Mouse (Mus musculus) bone marrow macrophage, adult 2 months (primary cell): ENCODE measurements at regions not wholly inside any gene's neighbourhood (a gene's known extent, or its start where the extent isn't known, plus 50 kb on each side); places are given as distances from the start of the nearest gene placed in this dataset.
"Not testable (repeated sequence)": the region's sequence is repeated elsewhere in the genome, so short reads cannot be mapped to it uniquely, and the experiment has no call there.

Experiments used
- H3K27ac ChIP-seq: 2 replicates; pipeline ENCODE4 v1.5.1; 2012; ENCODE audit warnings: low read depth, low read length; ENCODE audit not compliant: insufficient read depth
- H3K4me1 ChIP-seq: 2 replicates; pipeline ENCODE4 v1.6.1; 2012; ENCODE audit warnings: low read length; ENCODE audit not compliant: control insufficient read depth, insufficient read depth
- H3K4me3 ChIP-seq: 2 replicates; pipeline ENCODE4 v1.5.1; 2012; ENCODE audit warnings: mild to moderate bottlenecking, low read length, moderate library complexity; ENCODE audit not compliant: insufficient read depth
- CTCF ChIP-seq: IDR thresholded peaks from 2 replicates; pipeline ENCODE4 v1.5.1; 2012; ENCODE audit warnings: low read depth, mild to moderate bottlenecking, low read length, moderate library complexity
- POLR2A ChIP-seq: IDR thresholded peaks from 2 replicates; pipeline ENCODE4 v1.6.1; 2012; ENCODE audit warnings: mild to moderate bottlenecking, low read depth, low read length, borderline replicate concordance

DNA sequence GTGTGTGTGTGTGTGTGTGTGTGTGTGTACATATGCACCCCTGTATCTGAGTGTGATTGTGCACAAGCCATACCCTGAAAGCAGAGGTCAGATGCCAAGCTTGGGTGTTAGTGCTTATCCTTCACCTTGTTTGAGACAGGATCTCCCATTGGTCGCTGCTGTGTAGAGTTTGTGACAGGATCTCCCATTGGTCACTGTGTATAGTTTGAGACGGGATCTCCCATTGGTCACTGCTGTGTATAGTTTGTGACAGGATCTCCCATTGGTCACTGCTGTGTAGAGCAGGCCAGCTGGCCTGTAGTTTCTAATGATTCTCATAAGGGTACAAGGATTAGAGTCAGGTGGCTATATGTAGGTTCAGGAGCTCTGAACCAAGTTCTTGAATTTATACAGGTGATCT lies 213.3 kb upstream of the Pmfbp1 start:
- Histone ChIP-seq H3K27ac (no peak overlapping the region), H3K4me1 (no peaks in the 10 kb centered on the region), H3K4me3 (no peak overlapping the region)
- no peak for TF ChIP-seq POLR2A
- TF ChIP-seq CTCF, result no peak

DNA sequence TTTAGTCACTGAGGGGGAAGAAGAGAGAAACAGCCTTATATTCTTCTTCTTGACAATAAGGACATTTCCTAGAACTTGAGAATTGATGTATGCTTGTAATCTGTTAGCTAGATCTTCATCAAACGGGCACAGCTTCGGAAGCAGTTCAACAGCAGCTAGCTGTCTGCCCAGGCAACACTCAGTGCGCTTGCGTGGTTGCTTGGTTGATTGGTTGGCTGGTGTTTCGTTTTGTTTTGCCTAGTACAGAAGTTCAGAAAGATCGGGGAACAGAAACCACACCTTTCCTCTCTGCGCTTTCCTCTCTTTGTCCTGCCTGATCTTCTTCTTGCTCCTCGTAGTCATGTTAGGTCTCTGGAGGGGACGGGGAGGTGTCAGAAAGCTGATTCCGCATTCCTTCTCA lies 212.2 kb upstream of the Pmfbp1 start:
- no peak overlapping the region for H3K27ac ChIP-seq
- TF ChIP-seq CTCF (no peak), POLR2A (no peak)
- H3K4me3 ChIP-seq, result no peak overlapping the region
- no peaks in the 10 kb centered on the region for H3K4me1 ChIP-seq

DNA sequence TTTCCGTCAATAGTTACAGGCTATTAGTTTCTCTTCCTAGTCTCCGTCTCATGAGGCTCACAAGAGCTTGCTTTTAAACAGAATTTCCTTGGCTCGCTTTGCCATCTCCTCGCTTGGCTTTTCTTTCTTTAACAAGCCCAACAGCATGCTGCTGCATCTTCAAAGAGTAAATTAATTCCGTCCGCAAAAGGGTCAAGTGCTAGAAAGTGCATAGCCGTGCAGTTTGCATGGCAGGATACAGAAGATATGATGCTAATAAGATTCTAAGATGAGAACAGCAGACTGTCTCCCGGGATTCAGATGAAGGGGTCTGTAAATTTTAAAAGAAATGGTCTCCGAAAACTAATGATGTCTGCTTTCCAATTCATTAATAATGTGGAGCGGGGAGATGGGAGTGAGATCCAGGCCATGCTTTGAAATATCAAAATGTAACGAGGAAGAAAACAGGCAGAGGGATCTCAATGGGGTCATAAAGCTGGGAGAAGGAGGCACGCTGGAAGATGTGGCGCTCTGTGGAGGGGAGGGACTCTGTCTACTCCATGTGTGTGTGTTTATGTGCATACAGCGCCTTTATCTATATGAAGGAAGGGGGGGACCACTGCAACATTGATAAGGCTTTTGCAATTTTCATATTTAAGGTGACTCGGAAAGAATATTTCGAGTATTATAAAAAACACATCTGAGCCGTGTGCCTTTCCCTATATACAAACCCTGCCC lies 183.0 kb upstream of the Pmfbp1 start:
- Histone ChIP-seq H3K4me3 (no peak overlapping the region), H3K27ac (no peak overlapping the region), H3K4me1 (no peaks in the 10 kb centered on the region)
- TF ChIP-seq POLR2A, result no peak
- TF ChIP-seq CTCF, result no peak

DNA sequence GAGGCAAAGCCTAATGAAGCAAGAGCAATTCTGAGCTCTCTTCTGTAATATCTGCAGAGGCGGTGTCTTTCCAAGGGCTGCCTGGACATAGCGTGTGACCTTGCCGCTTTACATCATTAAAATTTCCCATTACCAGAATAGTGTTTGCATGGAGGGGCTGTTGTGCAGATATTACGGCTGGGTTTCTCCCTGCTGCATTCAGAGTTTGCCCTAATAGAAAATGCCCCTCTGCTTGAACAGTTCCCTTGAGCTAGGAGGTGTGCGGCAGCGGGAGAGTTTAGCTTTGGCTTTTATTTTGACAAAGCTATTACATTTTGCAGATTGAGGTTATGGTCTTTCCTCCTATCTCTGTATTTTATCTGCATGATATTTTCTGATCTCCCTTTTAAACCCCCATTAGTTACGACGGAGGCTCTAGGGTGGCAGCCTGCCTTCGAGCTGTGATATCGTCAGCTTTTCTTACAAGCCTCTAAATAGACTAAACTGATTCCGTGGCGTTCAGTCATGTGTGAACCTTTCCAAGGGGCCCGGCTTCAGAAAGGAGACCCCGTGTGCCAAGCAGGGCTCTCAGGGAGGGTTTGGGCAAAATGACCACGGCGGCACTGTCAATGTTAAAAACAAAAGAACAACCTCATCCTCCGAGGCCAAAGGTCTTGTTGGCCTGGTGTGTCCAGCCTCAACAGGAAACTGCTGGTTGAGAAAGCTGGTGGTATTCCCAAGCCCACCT lies 182.2 kb upstream of the Pmfbp1 start:
- Histone ChIP-seq H3K4me3 (no peak overlapping the region), H3K27ac (no peak overlapping the region), H3K4me1 (no peaks in the 10 kb centered on the region)
- TF ChIP-seq POLR2A (no peak), CTCF (no peak)

DNA sequence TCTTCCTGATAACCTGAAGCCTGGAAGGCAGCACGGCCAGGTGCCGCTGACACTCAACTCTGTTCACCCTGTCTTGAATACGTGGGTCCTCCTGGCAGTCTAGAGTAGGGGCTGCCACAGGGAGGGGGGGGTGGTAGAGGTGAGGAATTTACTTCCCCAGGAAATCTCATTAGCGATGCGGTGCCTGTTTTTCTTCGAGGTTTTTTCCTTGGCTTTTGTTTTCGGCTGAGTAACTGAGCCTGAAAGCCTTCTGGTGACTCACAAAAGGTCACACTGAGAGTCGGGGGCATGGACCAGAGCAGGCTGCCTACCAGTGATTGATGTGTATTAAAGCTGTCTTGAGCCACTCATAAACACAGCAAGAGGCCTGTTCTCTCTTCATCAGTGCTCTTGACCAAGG lies 181.1 kb upstream of the Pmfbp1 start:
- no peak for TF ChIP-seq CTCF
- no peak for TF ChIP-seq POLR2A
- H3K27ac ChIP-seq, result no peak overlapping the region
- H3K4me1 ChIP-seq, result no peaks in the 10 kb centered on the region
- H3K4me3 ChIP-seq, result no peak overlapping the region

DNA sequence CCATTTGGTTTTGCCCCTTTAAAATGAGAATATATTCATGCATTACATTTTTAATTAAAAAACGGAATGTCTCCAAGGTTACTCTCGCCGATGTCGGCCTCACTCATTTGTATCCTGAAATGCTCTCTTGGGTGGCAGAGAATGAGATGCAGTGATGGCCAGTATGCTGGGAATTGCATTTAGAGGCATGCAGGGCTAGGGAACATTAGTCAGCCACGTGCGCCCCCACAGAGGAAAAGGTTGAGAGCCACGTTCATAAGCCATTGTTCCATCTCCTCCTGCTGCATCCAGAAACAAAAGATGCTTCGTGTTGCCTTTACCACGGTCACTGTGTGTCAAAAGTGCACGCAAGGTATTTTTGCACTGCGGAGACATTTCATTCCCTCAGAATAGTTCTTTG lies 172.9 kb upstream of the Pmfbp1 start:
- H3K4me1 ChIP-seq, result no peaks in the 10 kb centered on the region
- no peak overlapping the region for H3K4me3 ChIP-seq
- H3K27ac ChIP-seq, result no peak overlapping the region
- no peak for TF ChIP-seq POLR2A
- no peak for TF ChIP-seq CTCF

DNA sequence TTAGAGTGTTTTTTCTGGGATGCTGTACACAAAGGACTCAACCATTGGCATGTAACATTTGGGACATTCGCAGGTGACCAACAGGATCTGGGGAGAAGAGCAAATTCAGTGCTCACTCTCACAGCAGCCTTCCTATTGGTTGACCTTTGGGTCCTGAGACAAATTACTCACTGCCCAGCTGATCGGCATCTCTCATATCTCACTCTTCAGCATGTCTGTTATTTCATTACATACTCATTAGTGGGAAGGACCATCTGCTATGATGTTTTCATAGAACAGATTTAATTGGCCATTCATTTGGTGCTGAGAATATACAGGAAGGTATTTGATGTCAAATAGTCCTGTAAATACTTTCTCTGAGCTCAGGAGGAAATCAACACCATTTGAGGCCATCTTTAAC lies 170.5 kb upstream of the Pmfbp1 start:
- Histone ChIP-seq H3K4me3 (no peak overlapping the region), H3K4me1 (no peaks in the 10 kb centered on the region), H3K27ac (no peak overlapping the region)
- no peak for TF ChIP-seq POLR2A
- TF ChIP-seq CTCF, result no peak

DNA sequence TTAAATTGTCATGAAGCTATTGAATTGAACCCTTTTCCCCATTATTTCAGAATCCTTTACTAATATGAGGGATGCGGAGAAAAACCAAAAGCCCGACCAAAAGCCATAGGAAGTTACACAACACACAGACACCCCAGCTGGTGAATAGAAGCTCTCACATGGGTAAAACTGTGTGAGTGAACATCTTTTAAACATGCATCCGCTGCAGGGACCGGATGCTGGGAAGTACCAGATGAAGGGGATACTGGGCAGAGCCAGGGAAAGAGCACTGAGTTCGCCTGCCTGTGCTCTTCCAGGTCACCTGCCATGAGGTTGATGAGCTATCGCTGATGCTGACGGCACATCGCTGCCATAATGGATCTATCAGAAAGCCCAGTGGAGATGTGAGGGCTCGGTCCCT lies 169.6 kb upstream of the Pmfbp1 start:
- H3K27ac ChIP-seq, result no peak overlapping the region
- TF ChIP-seq POLR2A (no peak), CTCF (no peak)
- H3K4me3 ChIP-seq, result no peak overlapping the region
- no peaks in the 10 kb centered on the region for H3K4me1 ChIP-seq

DNA sequence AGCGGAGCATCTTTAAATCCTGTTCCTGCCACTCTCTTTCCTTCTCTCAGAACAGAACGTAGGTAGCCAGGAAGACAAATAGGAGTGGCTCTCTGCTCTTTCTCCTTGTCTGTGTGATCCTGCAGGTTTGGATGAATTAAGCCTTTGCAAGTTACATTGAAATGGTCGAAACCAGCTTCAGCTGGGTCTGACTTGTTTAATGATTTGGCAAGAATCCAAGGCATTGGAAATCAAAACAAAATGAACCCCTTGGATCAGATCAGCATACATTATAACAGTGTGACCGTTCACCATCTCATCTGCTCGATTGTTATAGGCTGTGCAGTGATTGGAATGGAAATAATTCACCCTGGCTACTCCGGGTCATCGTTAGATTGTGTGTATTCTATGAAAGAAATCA lies 157.6 kb upstream of the Pmfbp1 start:
- Histone ChIP-seq H3K4me3 (no peak overlapping the region), H3K4me1 (no peaks in the 10 kb centered on the region), H3K27ac (no peak overlapping the region)
- TF ChIP-seq CTCF (no peak), POLR2A (no peak)

DNA sequence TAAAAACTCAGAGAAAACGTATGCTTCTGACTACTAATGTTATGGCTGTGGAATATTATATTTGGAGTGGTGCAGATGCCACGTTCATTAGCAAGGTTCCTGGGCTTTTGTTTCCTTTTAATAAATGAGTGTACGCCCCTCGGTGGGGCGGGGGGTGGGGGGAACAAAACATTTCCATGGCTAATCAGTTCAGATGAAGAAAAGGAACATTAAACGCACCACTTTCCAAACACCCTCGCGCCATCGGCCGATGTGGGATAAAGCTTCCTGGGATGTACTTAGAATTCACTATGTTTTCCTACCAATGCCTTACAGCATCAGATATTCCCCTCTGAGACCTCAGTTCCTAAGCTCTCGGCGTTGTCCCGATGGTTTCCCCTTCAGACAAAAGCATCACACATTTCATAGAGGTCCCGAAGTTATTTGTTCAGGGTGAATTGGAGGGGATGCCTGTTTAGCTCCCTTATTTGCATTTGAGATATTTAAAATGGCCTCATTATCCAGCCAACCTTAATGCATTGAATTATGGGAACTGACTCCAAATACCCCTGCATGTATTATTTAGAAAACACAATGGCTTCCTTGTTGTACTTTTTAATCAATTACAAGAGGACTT lies 155.5 kb upstream of the Pmfbp1 start:
- H3K4me3 ChIP-seq, result no peak overlapping the region
- H3K27ac ChIP-seq, result no peak overlapping the region
- TF ChIP-seq POLR2A (no peak), CTCF (no peak)
- H3K4me1 ChIP-seq, result no peaks in the 10 kb centered on the region

DNA sequence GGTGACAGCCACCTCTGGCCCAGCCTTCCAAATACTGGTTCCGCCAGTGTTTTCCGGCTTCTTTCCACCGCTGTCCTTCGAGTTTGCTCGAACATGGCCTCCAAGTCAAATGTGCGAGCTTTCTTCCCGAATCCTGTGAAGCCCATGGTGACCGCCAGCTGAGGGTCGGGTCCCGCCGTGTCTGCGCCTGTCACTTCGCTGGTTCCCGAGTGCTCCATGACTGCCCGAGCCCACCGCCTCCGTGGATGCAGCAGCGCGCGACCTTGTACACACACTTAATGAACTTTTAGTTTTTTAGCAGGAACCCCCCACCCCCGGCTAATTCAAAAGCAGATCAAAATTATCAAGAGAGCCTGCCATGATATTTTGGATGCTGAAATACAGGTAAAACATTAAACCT lies 153.2 kb upstream of the Pmfbp1 start:
- not testable (repeated sequence) for H3K4me1 ChIP-seq, H3K27ac ChIP-seq, H3K4me3 ChIP-seq
